Mouse (Mus musculus): ENCODE data around the gene Gm19684.
"Not testable (repeated sequence)": the region's sequence is repeated elsewhere in the genome, so short reads cannot be mapped to it uniquely, and the experiment has no call there.

DNA sequence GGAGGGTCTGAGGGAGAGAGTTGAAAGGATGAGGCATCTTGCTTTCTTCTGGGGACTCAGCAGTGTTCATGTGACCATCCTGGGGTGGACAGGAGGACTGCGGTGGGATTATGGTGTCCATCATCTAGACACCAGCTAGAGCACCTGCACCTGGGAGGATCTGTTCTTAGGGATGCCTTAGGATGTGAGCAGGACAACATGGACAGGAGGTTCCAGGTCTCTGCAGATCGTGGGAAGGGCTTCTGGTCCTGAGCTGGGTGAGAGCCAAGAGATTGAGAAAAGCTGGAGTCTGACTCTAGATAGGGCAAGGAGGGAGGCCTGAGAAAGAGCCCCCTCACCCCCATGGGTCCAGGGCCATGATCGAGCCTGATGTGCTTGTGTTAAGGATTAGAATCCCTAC, 11.3 kb upstream of the Gm19684 start:
- not testable (repeated sequence) for TF ChIP-seq CTCF, EP300 (IDR thresholded peaks at IDR 0.05; ENCODE audit: low read depth)
